Mouse (Mus musculus): Measurements from ENCODE around the gene Irf9. TPM values are rescaled to one million over a fixed set of nuclear protein-coding genes. Genes with fewer than 3 reads are reported as not detected.

Irf9 gene
- polyA plus RNA-seq, 1 experiment, result 10.9 TPM

DNA sequence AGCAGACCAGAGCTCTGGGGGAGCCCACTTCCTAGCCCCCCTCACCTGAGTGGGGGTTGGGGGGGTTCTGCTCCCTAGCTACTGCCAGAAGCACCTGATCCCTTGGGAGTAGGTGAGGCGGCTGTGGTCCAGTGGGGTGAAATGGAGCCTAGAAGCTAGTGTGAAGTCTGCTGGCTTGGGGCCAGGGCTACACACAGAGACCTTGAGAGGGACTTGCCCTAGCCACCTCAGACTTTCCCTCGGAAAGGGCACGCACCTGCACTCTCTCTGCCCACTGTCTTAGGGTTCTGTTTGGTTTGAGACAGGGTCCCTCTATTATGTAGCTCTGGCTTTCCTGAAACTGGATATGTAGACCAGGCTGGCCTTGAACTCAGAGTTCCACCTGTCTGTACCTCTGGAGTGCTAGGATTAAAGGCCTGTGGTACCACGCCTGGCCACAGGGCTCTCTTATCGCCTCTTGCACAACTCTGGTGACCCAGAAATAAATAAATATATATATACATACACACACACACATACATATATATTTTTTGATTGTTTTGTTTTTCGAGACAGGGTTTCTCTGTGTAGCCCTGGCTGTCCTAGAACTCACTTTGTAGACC is 24.6 kb upstream of the Irf9 start:
- TF ChIP-seq POLR2A (IDR thresholded peaks at IDR 0.05; ENCODE audit: insufficient read depth, low read length) (no peak), EP300 (IDR thresholded peaks at IDR 0.05; ENCODE audit: insufficient read depth, low read depth, low read length) (no peak)
- peak overlapping the region; percentile 68 for H3K9ac ChIP-seq (ENCODE audit: low read depth, poor library complexity, severe bottlenecking)
- H3K4me1 ChIP-seq (ENCODE audit: control insufficient read depth, insufficient read depth, low read length), result peaks cover 11% of the 10 kb centered on the region
- H3K9me3 ChIP-seq (replicated peaks; ENCODE audit: control insufficient read depth, insufficient read depth, low read length, poor library complexity, severe bottlenecking), result no peaks in the 10 kb centered on the region
- peak overlapping the region; percentile 82 for H3K4me3 ChIP-seq (ENCODE audit: low read depth, low read length)
- H3K27me3 ChIP-seq (ENCODE audit: control insufficient read depth, insufficient read depth, low read length, poor library complexity, severe bottlenecking), result no peaks in the 10 kb centered on the region
- no peak overlapping the region for H3K27ac ChIP-seq (ENCODE audit: insufficient read depth, low read length)
- peaks cover 9% of the 10 kb centered on the region for H3K36me3 ChIP-seq (ENCODE audit: control insufficient read depth, insufficient read depth, low read length, poor library complexity, severe bottlenecking)

DNA sequence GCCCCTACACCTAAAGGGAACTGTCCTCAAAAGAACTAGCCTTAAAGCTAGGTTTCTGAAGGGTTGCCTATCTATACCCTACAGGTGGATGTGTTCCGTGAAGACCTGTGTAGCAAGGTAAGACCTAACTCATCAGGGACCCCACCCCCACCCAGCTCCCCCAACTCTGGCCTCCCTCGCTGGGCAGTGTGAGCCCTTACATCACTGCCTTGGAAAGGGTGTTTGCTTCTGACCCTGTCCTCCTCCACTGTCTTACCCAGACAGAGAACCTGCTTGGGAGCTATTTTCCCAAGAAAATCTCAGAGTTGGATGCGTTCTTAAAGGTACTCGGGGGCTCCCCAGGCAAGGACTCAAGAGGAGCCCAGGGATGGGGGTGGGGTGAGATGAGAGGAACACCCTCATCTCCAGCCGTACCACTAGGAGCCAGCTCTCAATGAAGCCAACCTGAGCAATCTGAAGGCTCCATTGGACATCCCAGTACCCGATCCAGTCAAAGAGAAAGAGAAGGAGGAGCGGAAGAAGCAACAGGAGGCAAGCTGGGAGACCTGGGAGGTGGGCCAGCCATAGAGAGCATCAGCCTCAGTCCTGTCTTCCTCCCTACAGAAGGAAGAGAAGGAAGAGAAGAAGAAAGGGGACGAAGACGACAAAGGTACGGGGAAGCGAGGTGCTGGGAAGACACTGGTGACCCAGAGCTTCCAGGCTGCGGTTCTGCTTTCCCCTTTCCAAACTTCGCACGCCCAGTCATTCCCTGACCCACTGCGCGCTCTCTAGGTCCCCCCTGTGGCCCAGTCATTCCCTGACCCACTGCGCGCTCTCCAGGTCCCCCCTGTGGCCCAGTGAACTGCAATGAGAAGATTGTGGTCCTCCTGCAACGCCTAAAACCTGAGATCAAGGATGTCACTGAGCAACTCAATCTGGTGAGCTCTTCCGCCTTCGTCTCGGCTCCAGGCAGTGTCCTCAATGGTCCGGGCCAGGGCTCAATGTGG is 23.6 kb upstream of the Irf9 start:
- Histone ChIP-seq H3K27ac (ENCODE audit: insufficient read depth, low read length) (no peak overlapping the region), H3K9ac (ENCODE audit: low read depth, poor library complexity, severe bottlenecking) (no peak overlapping the region), H3K27me3 (ENCODE audit: control insufficient read depth, insufficient read depth, low read length, poor library complexity, severe bottlenecking) (no peaks in the 10 kb centered on the region), H3K9me3 (replicated peaks; ENCODE audit: control insufficient read depth, insufficient read depth, low read length, poor library complexity, severe bottlenecking) (no peaks in the 10 kb centered on the region), H3K4me1 (ENCODE audit: control insufficient read depth, insufficient read depth, low read length) (peaks cover 11% of the 10 kb centered on the region), H3K4me3 (ENCODE audit: low read depth, low read length) (no peak overlapping the region), H3K36me3 (ENCODE audit: control insufficient read depth, insufficient read depth, low read length, poor library complexity, severe bottlenecking) (peaks cover 9% of the 10 kb centered on the region)
- TF ChIP-seq POLR2A (IDR thresholded peaks at IDR 0.05; ENCODE audit: insufficient read depth, low read length) (no peak), EP300 (IDR thresholded peaks at IDR 0.05; ENCODE audit: insufficient read depth, low read depth, low read length) (no peak), CTCF (IDR thresholded peaks at IDR 0.05; ENCODE audit: low read depth, low read length) (peak; percentile 64)

DNA sequence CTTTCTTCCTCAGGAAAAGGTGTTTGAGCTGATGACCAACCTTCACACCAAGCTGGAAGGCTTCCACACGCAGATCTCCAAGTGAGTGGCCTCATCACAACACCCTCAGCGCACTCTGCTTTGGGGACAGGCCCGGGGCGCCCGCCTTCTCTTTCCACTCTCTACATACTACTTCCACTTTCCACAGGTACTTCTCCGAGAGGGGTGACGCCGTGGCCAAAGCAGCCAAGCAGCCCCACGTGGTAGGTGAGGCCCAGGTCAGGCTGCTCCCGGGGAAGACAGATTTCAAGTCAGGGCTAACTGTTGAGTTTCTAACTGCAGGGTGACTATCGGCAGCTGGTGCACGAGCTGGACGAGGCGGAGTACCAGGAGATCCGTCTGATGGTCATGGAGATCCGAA is 22.6 kb upstream of the Irf9 start:
- Histone ChIP-seq H3K27ac (ENCODE audit: insufficient read depth, low read length) (no peak overlapping the region), H3K4me1 (ENCODE audit: control insufficient read depth, insufficient read depth, low read length) (peaks cover 8% of the 10 kb centered on the region), H3K9me3 (replicated peaks; ENCODE audit: control insufficient read depth, insufficient read depth, low read length, poor library complexity, severe bottlenecking) (no peaks in the 10 kb centered on the region), H3K4me3 (ENCODE audit: low read depth, low read length) (no peak overlapping the region), H3K36me3 (ENCODE audit: control insufficient read depth, insufficient read depth, low read length, poor library complexity, severe bottlenecking) (peaks cover 9% of the 10 kb centered on the region), H3K27me3 (ENCODE audit: control insufficient read depth, insufficient read depth, low read length, poor library complexity, severe bottlenecking) (no peaks in the 10 kb centered on the region), H3K9ac (ENCODE audit: low read depth, poor library complexity, severe bottlenecking) (no peak overlapping the region)
- TF ChIP-seq POLR2A (IDR thresholded peaks at IDR 0.05; ENCODE audit: insufficient read depth, low read length), result no peak
- no peak for TF ChIP-seq CTCF (IDR thresholded peaks at IDR 0.05; ENCODE audit: low read depth, low read length)
- no peak for TF ChIP-seq EP300 (IDR thresholded peaks at IDR 0.05; ENCODE audit: insufficient read depth, low read depth, low read length)

- TF ChIP-seq EP300 (IDR thresholded peaks at IDR 0.05; ENCODE audit: insufficient read depth, low read depth, low read length), result no peak
- TF ChIP-seq POLR2A (IDR thresholded peaks at IDR 0.05; ENCODE audit: insufficient read depth, low read length), result no peak
- TF ChIP-seq CTCF (IDR thresholded peaks at IDR 0.05; ENCODE audit: low read depth, low read length), result peak; percentile 54
- peaks cover 9% of the 10 kb centered on the region for H3K36me3 ChIP-seq (ENCODE audit: control insufficient read depth, insufficient read depth, low read length, poor library complexity, severe bottlenecking)
- no peak overlapping the region for H3K4me3 ChIP-seq (ENCODE audit: low read depth, low read length)
- H3K27me3 ChIP-seq (ENCODE audit: control insufficient read depth, insufficient read depth, low read length, poor library complexity, severe bottlenecking), result no peaks in the 10 kb centered on the region
- H3K9me3 ChIP-seq (replicated peaks; ENCODE audit: control insufficient read depth, insufficient read depth, low read length, poor library complexity, severe bottlenecking), result no peaks in the 10 kb centered on the region
- no peak overlapping the region for H3K9ac ChIP-seq (ENCODE audit: low read depth, poor library complexity, severe bottlenecking)
- H3K27ac ChIP-seq (ENCODE audit: insufficient read depth, low read length), result no peak overlapping the region
- peaks cover 3% of the 10 kb centered on the region for H3K4me1 ChIP-seq (ENCODE audit: control insufficient read depth, insufficient read depth, low read length)
Observed at GRCm38 (mm10) chr14:55581981-55582681, 21.2 kb upstream of the Irf9 start.

GRCm38 (mm10) chr14:55584303-55584701 is 19.1 kb upstream of the Irf9 start:
- Histone ChIP-seq H3K27me3 (ENCODE audit: control insufficient read depth, insufficient read depth, low read length, poor library complexity, severe bottlenecking) (no peaks in the 10 kb centered on the region), H3K9me3 (replicated peaks; ENCODE audit: control insufficient read depth, insufficient read depth, low read length, poor library complexity, severe bottlenecking) (no peaks in the 10 kb centered on the region), H3K4me3 (ENCODE audit: low read depth, low read length) (peak overlapping the region; percentile 65), H3K9ac (ENCODE audit: low read depth, poor library complexity, severe bottlenecking) (peak overlapping the region; percentile 7; the same call in 1 of the 2 replicates), H3K4me1 (ENCODE audit: control insufficient read depth, insufficient read depth, low read length) (peaks cover 3% of the 10 kb centered on the region), H3K36me3 (ENCODE audit: control insufficient read depth, insufficient read depth, low read length, poor library complexity, severe bottlenecking) (peaks cover 9% of the 10 kb centered on the region), H3K27ac (ENCODE audit: insufficient read depth, low read length) (no peak overlapping the region)
- TF ChIP-seq EP300 (IDR thresholded peaks at IDR 0.05; ENCODE audit: insufficient read depth, low read depth, low read length) (no peak), CTCF (IDR thresholded peaks at IDR 0.05; ENCODE audit: low read depth, low read length) (no peak), POLR2A (IDR thresholded peaks at IDR 0.05; ENCODE audit: insufficient read depth, low read length) (no peak)

Measured in ES-Bruce4 (cell line).